Mouse (Mus musculus): ENCODE data around the gene Zfp618. TPM values are rescaled to one million over a fixed set of nuclear protein-coding genes. Genes with fewer than 3 reads are reported as not detected.
A peak's percentile ranks its signal among the peaks of the same experiment; 100 is the strongest.

Gene Zfp618
- total RNA-seq, 4 experiments from 2014 or later: 0.10 to 0.20 (median 0.13) TPM

DNA sequence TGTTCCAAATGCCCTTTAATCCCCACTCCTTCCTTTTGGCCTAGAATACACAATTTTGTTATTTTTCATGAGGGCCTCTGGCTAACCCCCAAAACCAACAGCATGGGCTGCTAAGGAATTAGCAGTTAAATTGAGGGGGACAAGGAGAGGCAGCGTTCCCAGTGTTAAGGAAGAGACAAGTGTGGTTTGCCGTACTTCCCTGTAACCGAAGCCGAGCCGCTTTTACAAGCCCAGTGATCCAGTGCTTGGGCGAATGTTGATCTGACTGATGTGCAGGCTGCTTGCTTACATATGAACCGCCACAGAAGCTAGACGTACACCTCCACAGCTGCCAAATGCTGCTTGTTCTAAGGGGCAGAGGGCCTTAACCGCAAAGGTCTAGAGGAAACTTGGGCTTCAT lies 99.5 kb downstream of the Zfp618 start:
- no peak for DNase-seq (ENCODE audit: low spot score in 2 of 2)

- no peak for DNase-seq (ENCODE audit: low spot score in 2 of 2)
Measured at GRCm38 (mm10) chr4:63066796-63067195, 101.4 kb downstream of the Zfp618 start.

DNA sequence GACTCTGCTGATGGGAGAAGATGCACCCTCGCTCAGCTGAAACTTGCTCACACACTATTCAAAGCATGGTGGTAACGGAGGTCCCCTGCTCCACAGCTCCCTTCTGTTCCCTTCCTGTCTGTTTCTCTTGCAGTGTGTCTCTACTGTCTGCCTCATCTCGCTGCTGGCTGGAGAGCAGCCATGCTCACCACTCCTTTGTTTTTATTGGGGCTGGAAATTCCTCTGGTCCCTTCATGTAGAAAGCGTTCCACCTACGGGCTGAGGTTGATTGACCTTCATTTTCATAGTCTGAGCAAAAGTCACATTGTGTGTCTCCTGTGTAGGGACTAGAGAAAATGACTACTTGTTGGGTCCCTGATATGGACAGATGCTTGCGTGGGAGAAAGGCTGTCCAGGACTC lies 102.4 kb downstream of the Zfp618 start:
- no peak for DNase-seq (ENCODE audit: low spot score in 2 of 2)

DNA sequence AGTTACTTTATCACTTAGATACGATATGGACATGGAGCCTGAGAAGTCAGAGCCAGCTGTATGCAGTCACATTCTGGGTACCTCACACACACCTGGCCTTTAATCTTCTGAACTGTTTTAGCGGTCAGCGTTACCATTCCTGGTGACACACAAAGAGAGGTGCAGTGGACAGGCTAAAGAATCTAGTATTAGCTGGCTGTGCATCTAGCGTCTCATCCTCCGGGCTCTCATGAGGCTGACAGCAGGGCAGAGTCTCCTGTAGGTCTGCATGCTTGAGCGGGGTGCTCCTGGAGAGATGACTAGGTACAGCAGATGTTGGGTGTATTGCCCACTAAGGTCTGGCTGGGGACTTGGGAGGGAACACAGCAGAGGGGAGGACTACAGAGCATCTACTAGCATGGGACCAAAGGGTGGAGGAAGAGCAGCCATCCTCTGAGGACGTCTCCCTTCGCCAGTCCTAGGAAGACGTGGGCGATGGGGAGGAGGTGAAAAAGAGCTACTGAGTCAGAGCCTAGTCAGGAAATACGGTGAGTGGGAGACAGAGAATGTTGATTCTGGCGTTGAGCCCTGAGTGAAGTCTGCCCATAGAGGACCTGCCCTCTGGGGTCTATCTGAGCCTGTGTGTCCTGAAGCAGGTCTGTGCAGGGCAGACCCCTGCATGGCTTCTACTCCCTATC lies 103.3 kb downstream of the Zfp618 start:
- DNase-seq (ENCODE audit: low spot score in 2 of 2): no peak

- DNase-seq (ENCODE audit: low spot score in 2 of 2): no peak
Measured at GRCm38 (mm10) chr4:63071413-63072260, 106.3 kb downstream of the Zfp618 start.

DNA sequence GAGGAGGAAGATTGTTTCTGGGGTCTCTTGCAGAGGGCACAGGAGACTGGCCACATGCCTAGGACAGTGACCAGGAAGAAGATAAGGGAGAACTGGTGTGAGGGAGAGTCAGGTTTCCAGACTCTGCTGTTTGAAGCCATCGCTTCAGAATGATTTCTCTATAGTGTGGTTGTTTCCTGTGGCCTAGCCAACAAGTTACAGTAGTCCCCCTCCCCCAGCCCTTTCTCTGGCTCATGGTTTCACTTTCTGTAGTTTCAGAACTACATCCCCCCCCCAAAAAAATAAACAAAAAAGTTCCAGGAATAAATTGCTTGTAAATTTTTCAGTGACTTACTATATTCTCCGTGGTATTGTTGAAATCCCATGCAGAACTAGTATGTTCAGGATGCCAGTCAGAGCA lies 107.8 kb downstream of the Zfp618 start:
- DNase-seq (ENCODE audit: low spot score in 2 of 2): no peak

DNA sequence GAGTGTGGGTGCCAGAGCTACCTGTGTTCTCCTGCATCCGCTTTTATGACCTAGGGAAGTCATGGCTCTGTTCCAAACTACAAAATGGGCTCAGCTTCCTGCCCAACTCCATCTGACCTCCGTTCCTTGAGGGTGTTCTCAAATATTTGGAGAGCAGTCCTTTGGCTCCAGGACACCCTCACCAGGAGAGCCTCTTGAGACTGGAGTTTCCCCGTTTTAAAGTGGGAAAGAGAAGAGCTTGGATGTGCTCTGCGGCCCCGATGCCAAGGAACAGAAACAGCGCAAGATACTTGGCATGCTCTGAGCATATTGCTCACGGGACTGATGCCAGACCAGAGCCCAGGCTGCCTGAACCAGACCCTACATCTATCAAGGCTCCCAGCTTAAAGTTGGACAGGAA lies 113.8 kb downstream of the Zfp618 start:
- no peak for DNase-seq (ENCODE audit: low spot score in 2 of 2)

- peak in 1 of 2 experiments; percentile 44 for DNase-seq (ENCODE audit: low spot score in 2 of 2)
Measured at GRCm38 (mm10) chr4:63084473-63084889, 119.1 kb downstream of the Zfp618 start.

DNA sequence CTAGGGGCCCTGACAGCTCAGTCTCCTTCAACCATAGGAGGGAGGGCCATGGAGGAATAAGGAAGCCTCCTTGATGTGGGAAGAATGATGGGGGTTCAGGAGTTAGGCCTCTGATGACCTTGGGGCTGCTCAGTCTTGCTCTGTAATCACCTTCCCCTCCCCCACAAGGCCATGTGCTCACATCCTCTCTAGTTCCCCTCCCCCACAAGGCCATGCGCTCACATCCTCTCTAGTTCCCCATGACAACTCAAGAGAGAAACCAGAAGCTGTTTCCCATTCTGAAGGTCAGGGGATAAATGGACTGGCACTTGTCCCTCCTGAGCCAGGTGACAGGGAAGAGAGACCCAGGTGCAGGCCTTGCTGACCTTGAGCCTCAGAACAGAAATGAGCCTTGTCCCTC lies 124.1 kb downstream of the Zfp618 start:
- DNase-seq (ENCODE audit: low spot score in 2 of 2): no peak

- no peak for DNase-seq (ENCODE audit: low spot score in 2 of 2)
Measured at GRCm38 (mm10) chr4:63091151-63091550, 125.8 kb downstream of the Zfp618 start.

DNA sequence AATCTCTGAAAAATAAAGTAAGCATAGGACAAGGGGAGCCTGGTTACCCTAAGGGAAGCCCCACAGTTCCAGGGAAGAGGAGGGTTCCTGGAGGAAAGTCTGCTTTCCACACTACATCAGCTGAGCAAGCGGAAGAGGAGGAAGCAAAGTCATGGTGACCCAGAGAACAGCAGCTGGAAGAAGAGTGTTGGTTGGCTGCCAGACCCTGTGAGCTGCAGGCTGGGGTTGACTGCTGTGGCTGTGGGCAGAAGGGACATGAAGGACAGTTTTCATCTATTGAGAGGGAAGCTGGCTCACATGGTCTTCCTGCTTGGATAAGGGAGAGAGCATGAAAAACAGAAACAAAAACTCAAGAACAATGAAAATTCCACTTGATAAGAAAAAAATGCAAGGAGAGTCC lies 132.2 kb downstream of the Zfp618 start:
- no peak for DNase-seq (ENCODE audit: low spot score in 2 of 2)

DNA sequence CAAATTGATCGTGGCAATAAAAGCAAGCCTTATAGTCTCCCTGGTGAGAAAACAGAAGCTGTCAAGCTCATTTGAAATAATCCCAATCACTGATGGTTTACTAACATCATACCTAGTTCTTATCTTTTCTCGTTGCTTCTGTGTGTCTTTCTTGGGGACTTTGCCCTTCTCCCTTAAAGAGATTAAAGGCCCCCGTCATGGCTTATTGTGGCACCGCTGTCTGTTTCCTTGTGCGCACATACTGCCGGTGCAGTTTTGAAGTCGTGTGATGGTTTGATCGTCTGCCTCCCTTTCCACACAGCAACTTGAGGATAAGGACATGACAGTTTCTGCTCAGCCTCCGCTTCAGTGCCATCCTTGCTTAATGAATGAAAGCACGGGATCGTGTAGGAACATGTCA lies 135.1 kb downstream of the Zfp618 start:
- DNase-seq (ENCODE audit: low spot score in 2 of 2): no peak

GRCm38 (mm10) chr4:63102025-63102424 lies 136.7 kb downstream of the Zfp618 start:
- DNase-seq (ENCODE audit: low spot score in 2 of 2): no peak

DNA sequence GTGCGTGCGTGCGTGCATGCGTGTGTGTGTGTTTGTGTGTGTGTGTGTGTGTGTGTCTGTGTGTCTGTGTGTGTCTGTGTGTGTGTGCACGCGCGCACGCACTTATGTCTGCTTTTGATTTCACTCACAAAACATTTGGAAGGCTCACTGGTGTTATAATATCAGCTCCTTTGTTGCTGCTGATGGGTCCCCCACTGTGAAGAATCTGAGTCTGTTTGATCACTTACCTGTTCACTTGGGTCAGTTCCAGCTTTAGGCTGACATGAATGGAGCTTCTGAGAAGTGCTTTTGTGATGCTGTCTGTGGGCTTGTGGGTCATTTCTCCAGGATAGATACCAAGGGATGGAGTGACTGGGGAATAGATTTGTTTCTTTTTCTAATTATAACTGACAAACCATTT lies 140.3 kb downstream of the Zfp618 start:
- no peak for DNase-seq (ENCODE audit: low spot score in 2 of 2)

DNA sequence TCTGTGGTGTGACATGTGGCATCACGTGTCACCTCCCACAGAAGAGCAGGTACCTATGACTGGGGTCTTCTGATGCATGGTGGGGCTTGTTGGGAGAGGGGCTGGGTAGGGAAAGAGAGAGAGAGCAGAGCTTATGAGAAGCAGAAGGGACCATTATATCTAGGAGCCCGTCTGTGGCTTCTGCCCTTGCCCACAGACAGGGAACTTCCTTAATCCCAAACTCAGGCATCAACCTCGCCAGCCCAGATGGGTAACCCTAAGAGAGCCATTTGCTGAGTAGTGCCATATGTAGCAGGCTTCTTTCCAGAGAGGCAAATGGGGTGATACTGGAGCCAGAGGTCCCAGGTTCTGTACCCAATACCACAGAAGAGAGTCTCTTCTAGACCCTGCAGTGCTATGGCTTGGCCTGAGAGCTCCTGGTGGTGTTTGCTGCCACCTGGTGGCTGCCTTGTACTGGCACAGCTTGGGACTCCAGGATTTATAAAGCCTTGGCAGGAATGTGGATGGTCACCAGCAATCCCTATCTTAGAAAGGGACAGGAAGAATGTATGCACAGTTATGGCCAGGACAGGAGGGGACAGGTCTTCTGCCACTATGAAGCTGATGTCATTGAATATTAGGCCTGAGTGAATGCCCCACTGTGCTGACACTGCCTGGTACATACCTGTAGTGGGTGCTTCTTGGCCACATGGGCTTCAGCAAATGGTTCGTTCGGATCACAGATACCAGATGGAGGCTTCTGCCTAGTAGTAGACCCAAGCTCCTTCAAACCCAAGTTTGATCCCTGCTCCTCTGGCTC lies 153.5 kb downstream of the Zfp618 start:
- DNase-seq (ENCODE audit: low spot score in 2 of 2): peak; percentile 36 to 53

DNA sequence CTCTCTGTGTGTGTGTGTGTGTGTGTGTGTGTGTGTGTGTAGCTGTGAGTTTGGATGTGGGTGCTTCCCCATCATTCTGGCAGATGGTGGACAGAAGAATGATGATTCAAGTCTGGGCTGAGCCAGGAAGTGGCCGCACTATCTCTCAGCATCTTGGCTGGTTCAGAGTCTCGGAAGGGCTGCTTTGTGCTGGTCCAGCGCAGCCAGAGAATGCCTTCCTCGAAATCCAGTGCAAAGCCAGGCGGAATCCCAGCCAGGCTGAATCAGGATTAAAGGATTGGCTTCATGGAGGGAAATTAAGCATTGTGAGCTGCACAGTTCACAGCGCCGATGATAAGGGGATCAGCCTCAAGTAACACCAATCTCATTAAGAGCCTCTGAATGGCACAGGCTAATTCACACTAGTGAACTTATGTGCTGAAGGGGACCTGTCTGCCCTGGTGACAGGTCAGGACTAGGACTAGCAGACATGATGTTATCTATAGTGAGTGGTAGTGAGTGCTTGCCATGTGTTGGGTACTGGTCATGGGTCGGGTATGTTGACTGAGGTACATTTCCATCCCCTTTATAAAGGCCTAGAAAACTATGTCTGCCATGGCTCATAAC lies 159.6 kb downstream of the Zfp618 start:
- DNase-seq (ENCODE audit: low spot score in 2 of 2): no peak

GRCm38 (mm10) chr4:63129891-63130624 lies 164.7 kb downstream of the Zfp618 start:
- DNase-seq (ENCODE audit: low spot score in 2 of 2): peak; percentile 15 to 47

DNA sequence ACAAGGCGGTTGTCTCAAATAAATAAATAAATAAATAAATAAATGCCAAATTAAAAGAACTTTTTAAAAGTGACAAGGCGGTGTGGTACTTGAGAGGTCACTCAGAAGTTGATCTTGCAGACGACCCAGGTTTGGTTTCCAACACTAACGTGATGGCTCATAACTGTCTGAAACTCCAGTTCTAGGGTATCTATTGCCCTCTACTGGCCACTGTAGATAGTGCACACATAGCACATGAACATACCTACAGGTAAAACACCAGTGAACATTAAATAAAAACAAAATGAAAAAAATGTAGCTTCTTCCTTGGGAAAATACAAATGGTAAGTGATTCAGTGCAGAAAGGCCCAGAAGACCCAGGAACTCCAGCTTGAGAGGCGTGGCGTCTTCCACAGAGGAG lies 181.9 kb downstream of the Zfp618 start:
- no peak for DNase-seq (ENCODE audit: low spot score in 2 of 2)

- no peak for DNase-seq (ENCODE audit: low spot score in 2 of 2)
Measured at GRCm38 (mm10) chr4:63151127-63151526, 185.8 kb downstream of the Zfp618 start.

DNA sequence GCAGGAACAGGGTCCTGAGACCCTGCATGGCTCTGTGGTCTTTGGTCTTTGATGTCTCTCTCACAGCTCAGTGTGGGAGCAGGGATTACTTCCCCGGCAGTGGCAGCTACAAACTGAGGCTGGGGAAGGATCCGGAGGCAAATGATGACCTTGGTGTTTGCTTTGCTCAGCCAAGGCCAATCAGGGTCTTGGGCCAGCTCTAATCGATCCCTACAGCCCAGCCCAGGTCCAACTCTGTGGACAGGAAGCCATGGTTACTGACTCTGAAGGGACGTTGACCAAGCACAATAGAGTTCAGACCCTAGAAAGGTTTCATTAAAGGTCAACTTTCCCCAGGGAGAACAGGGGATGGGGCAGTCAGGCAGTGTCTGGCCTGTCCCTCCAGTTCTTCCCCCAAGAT lies 188.7 kb downstream of the Zfp618 start:
- DNase-seq (ENCODE audit: low spot score in 2 of 2): no peak

GRCm38 (mm10) chr4:63154699-63155098 lies 189.3 kb downstream of the Zfp618 start, which contains the start of gene Ambp:
Gene Ambp (minus strand): TSS chr4:63154799.
- no peak for DNase-seq (ENCODE audit: low spot score in 2 of 2)
